Mouse (Mus musculus) thymus, adult 18-20 months (tissue): ENCODE measurements around the gene Mxi1.

ENCODE experiments used
- DNase-seq, 2 experiments: peaks; one replicate each; pipeline ENCODE4 v3.0.0; 2022; ENCODE audit warnings: mixed read lengths in 2 of 2

The Mxi1 gene

GRCm38 (mm10) chr19:53303382-53303781, 6.9 kb upstream of the Mxi1 start:
- DNase-seq: no peak

GRCm38 (mm10) chr19:53305621-53306020, 4.7 kb upstream of the Mxi1 start:
- no peak for DNase-seq

DNA sequence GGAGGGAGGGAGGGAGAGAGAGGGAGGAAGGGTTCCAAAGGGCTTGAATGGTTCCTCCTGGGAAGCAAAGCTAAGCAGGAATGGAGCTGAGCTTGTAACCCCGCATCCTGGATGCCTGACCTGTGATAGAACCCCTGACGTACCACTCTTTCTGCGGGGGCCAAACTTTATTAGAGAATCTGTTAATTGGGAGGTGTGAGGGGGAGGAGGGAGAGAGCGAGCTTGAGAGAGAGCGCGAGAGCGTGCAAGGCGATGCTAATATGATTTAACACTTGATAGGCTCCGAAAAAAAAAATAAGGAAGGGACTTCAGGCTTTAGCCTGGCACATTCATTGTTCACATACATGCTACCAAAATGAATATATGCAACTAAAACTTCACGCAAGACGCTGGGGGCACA, 3.6 kb upstream of the Mxi1 start:
- DNase-seq: no peak

DNA sequence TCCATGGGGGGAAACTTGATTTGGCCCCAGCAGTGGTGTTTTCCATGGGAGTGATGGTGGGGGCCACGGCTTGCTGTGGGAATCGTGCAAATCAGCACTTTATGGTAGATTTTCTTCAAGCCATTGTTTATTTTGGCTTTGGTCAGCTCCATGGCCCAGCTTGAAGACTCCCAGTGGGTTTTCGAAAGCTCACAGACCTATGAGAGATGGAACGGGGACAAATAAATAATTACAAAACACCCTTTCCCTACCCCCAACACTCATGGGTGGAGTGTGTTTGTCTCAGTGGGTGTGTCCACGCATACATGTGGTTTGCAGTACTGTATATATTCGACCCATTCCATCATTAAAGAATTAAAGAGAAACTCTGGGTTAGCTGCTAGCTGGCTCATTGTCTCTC, 3.1 kb upstream of the Mxi1 start:
- DNase-seq: no peak

- DNase-seq: no peak
Observed at GRCm38 (mm10) chr19:53309631-53310030, 687 bp upstream of the Mxi1 start.

DNA sequence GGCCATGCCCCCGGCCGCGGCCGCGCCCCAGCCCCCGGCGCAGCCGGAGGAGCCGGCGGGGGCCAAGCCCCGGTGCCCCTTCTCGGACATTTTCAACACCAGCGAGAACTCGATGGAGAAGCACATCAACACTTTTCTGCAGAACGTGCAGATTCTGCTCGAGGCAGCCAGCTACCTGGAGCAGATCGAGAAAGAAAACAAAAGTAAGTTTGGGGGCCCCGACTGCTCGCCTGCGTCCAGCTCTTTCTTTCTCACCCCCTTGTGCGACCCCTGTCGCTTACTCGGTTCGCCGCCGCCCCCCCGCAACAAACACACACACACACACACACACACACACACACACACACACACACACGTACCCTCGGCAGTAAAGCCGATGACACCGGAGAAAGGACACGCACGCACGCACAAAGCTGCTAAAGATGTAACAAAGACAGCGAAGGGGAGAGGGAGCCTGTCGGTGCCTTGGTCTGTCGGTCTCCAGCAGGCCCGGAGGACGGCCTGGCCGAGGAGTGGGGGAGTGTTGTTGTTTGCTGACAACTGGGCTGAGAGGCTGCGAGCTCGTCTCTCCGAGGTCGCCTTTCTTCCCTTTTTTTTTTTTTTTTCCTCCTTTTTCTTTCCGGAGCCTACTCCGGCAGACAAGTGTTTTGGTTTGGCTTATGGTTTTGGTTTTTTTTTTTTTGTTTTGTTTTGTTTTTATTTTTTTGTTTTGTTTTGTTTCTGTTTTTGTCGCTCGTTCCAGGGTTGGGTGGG, 629 bp downstream of the Mxi1 start:
- peak; percentile 35 to 37 for DNase-seq

- DNase-seq: no peak
Observed at GRCm38 (mm10) chr19:53311524-53312335, 1.4 kb downstream of the Mxi1 start.

DNA sequence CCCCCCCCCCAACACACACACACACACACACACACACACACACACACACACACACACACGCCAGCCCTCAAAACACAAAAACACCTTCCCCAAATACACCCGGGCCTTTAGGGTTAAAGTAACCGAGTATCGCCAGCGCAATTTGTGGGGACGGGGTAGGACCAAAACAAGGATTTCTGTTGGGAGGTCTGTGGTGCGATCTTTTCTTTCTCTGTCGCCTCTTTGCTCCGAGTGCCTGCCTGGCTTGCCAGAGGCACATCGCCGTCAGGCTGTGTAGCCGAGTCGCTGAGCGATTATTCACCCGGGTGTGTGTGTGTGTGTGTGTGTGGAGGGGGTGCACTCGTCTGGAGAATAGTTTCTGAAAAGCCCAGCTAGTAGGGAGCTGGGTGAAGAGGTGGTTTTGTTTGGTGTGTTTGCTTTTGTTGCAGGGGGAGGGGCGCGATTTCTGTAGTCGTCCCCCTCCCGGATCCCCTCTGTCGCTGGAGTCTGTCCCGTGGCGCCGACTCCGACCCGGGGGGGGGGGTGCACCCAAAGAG, 2.1 kb downstream of the Mxi1 start:
- no peak for DNase-seq

DNA sequence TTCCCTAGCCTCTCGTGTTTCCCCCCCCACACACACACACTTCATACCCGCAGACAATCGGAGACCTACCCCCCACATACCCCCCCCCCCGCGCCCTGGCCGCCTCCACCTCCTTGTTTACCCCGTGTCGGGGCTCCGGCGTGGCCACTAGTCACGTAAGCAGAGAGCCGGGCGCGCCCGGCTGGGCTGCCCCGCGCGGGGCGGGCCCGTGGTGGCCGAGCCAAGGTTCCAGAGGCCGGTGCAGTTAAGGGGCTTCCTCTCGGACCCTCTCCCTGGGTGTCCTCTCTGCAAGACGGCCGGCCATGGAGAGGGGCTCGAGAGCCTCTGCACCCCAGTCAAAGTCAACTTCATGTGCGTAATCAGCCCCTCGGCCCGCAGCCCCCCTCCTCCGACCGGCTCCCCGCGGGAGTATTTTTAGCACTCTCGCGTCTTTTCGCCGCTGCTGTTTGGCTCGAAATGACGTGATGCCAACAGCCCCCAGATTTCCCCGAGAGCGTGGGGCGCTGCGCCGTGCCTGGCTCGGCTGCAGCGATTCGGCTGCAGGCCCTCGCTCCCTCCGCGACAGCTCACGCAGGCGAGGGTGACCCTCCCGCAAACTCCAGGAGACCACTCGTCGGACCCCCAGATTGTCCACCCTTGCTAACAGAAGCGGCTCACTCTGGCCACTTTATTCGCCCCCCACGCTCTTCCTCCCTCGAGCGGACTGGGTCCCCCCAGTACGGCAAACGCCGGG, 2.8 kb downstream of the Mxi1 start:
- DNase-seq: peak; percentile 44 to 53

DNA sequence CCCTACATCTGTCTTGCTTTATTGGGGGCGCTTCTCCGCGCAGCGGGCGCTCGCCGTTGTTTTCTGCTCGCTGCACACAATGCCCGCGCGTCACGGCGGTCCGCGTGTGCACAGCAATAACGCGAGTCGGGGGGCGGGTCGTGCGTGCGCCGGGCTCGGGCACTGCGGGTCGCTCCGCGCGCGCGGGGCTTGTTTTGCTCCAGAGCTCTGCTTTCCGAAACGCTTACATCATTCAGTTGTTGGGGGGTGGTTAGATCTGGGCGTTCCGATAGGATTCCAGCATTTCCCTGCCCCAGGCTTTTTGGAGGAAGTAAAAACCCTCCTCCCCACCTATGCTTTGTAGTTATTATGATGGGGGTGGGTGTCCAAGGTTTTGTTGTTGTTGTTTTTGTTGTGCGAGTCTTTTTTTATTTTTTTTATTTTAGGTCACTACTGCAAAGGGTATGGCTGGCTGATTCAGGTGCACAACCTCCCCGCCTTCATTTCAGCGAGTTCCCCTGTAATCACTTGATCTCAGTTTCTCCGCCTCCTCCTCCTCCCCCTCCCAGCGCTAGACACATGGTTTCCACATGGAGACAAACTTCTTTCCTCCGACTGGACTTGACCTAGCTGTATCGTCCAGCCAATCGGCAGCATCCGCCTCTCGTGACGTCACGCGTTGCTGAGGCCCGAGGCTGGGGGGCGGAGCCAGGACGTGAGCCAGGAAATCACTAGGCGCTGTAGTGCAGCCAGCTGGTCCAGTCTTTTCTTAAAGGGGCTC, 3.5 kb downstream of the Mxi1 start:
- peak; percentile 96 for DNase-seq

- DNase-seq: no peak
Observed at GRCm38 (mm10) chr19:53314530-53315208, 4.4 kb downstream of the Mxi1 start.

- DNase-seq: no peak
Observed at GRCm38 (mm10) chr19:53315209-53315654, 4.9 kb downstream of the Mxi1 start.

- no peak for DNase-seq
Observed at GRCm38 (mm10) chr19:53316105-53316504, 5.8 kb downstream of the Mxi1 start.

GRCm38 (mm10) chr19:53316963-53317362, 6.6 kb downstream of the Mxi1 start:
- no peak for DNase-seq

DNA sequence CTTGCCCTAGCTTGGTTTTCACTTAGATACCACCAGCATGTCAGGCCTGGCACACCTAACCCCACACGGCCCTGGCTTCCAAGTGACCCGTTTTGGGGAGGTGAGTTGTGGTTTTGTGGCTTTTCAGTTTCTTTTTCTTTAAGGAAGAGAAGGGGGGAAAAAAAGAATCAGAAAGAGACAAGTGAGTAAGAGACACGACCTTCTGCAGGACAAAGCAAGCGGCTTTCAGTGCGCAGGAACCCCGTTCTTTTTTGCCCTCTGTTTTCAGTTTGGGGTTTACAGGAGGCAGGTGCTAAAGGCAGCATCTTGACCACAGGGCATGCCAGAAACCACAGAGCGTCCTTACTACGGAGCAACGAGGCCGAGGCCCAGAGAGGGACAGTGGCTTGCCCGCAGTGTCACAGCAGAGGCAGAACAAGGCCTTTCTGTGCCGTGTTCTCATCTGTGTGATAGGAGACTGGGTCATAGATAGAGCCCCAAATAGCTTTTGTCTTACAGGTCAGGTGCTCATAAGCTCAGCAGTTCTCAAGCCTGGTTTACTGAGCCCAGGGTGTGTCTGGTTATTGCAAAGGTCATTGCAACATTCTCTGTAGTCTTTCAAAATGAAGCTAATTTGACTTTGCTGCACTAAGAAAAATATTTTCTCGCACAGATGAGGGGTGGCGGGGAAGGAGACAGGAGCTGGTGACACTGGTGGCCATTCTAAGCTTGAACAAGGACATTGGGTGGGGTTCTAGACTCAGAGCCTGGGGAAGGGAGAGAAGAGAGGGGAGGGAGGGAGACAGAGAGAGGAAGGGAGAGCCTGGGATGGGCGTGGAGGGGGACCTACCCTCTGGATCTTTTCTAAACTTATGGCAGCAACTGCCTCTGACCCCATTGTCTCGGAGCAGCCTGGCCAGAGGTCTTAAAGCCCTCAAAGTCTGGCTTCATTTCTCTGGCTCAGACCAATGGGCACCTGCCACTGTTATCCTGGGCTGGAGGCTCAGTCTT, 8.1 kb downstream of the Mxi1 start:
- DNase-seq: no peak

DNA sequence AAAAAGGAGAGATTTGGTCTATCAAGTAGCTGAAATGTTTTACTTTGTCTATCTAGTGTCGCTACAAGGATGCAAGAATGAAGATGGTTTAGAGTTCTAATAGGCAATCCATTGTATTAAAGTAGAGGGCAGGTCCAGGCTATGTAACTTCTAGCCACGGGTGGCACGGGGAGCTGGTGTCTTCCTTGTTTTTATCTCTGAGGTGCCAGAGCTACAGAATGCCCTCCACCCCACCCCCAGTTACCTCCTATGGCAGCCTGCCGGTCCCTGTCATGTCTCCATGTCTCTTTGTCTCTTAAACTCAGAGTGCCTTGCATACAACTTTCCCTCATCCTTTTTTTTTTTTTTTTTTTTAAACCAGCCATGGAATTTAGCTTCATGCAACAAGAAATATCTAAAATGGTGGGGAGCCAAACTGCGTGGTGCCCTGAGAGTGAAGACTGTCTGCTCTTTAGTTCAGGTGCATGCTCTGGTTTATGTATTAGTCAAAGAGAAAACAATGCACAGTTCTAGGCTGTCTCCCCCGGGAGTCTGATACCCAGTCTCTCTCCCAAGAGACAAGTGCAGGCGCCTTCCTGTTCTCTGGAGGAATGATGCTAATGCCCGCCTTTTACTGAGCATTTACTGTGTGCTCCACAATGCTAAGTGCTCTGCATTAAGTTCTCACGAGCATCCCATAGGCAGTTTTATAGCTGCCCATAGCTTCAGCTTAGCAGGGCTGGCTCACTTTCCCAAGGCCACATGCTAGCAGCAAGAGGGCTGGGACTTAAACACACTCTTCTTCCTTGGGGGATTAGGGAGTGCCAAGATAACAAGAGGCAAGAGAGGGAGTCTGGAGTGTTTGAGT, 10.2 kb downstream of the Mxi1 start:
- no peak for DNase-seq

GRCm38 (mm10) chr19:53321273-53321672, 11.0 kb downstream of the Mxi1 start:
- DNase-seq: no peak

GRCm38 (mm10) chr19:53322438-53323048, 12.2 kb downstream of the Mxi1 start:
- DNase-seq: no peak

DNA sequence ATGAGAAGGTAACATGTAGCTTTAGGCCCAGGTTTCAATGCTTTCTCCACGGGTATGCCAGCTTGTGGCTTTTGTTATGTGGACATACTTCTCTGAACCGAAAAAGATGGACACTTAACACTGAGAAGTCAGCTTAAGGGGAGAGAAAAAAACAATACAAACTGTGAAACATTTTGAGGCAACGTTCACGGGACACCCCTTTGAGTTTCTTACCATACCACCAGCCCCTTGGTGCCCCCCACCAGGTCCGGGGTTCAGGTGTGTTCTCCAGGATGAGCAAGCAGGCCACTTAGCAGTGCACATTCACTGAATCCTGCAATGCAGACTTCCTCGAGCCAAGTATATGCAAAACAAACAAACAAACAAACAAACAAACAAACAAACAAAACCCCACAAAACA, 14.5 kb downstream of the Mxi1 start:
- DNase-seq: no peak
